Mouse (Mus musculus) brain, embryonic 14.5 days (tissue): Measurements from ENCODE around the gene Zfp462.

Source experiments
- CTCF ChIP-seq: fragments of 200-500 bp; IDR thresholded peaks from 2 replicates; pipeline ENCODE4 v1.5.1; 2012; ENCODE audit warnings: inconsistent platforms, mild to moderate bottlenecking, moderate library complexity, borderline replicate concordance; ENCODE audit not compliant: insufficient read depth, insufficient read length; ENCODE audit errors: extremely low read depth
- POLR2A ChIP-seq: fragments of 200-500 bp; IDR thresholded peaks from 2 replicates; pipeline ENCODE4 v1.6.1; 2012; ENCODE audit warnings: mild to moderate bottlenecking, inconsistent platforms, borderline replicate concordance; ENCODE audit not compliant: poor library complexity, insufficient read depth, insufficient read length, severe bottlenecking; ENCODE audit errors: extremely low read depth

DNA sequence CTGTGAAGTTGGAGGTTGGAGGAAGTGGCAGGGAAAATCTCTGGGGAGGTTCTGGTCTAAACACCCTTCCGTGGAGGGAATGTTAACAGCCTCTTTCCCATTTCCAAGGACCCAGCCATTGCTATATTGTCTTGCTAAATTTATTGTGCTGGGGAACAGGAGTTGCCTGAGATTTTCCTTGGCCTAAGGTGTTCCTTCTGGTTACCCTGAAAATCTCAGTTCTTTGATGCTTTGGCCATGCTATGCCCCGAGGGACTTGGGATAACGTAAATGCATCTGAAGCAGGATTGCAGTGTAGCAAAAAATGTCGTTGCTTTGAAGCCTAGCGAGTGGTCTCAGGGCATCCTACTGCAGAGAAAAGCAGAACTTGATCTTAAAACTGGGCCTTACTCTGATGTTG, 47.1 kb downstream of the Zfp462 start:
- TF ChIP-seq POLR2A (no peak), CTCF (no peak)
